Mouse (Mus musculus): ENCODE results near the gene Akap12. TPM values are rescaled to one million over a fixed set of nuclear protein-coding genes. Genes with fewer than 3 reads are reported as not detected.

Gene Akap12
- 67.9 and 72.8 TPM in 2 replicates for polyA plus RNA-seq (2014; fragmentation: Nextera tagmentation; extraction: Ambion mirVana)

- peak within 1 kb of the TSS; percentile 96 for H3K4me2 ChIP-seq (ENCODE audit: low read depth, low read length)
- H3K9me3 ChIP-seq (ENCODE audit: control insufficient read depth, low read length) = no peaks in the 10 kb centered on the region
- WGBS = under 1% methylated on average over 41 of the region's 54 CpGs
- H3K4me3 ChIP-seq (ENCODE audit: low read depth, low read length) = peak within 1 kb of the TSS; percentile 69
- H3K4me1 ChIP-seq (ENCODE audit: control insufficient read depth, insufficient read depth, low read length) = peaks cover 3% of the 10 kb centered on the region; the same call in 1 of the 2 replicates
- no peaks in the 10 kb centered on the region for H3K27me3 ChIP-seq (replicated peaks; ENCODE audit: control insufficient read depth, insufficient read depth, low read length)
- no peaks in the 10 kb centered on the region for H3K36me3 ChIP-seq (ENCODE audit: control insufficient read depth, insufficient read depth, low read length)
- peak; percentile 69 for ATAC-seq (ENCODE audit: low read depth)
- peak; percentile 44 for DNase-seq (ENCODE audit: low spot score)
- peak within 1 kb of the TSS; percentile 74 for H3K9ac ChIP-seq (ENCODE audit: low read depth, low read length)
- H3K27ac ChIP-seq (replicated peaks; ENCODE audit: low read depth, low read length) = no peak within 1 kb of the TSS; the same call in 1 of the 2 replicates
Measured at GRCm38 (mm10) chr10:4266041-4266930, at the start of gene Akap12. TSS of gene Akap12 (plus strand) at chr10:4266380.

- Histone ChIP-seq H3K27ac (replicated peaks; ENCODE audit: low read depth, low read length) (no peak overlapping the region), H3K4me3 (ENCODE audit: low read depth, low read length) (no peak overlapping the region), H3K36me3 (ENCODE audit: control insufficient read depth, insufficient read depth, low read length) (no peaks in the 10 kb centered on the region), H3K4me2 (ENCODE audit: low read depth, low read length) (no peak overlapping the region), H3K9me3 (ENCODE audit: control insufficient read depth, low read length) (no peaks in the 10 kb centered on the region), H3K4me1 (ENCODE audit: control insufficient read depth, insufficient read depth, low read length) (no peaks in the 10 kb centered on the region), H3K9ac (ENCODE audit: low read depth, low read length) (no peak overlapping the region), H3K27me3 (replicated peaks; ENCODE audit: control insufficient read depth, insufficient read depth, low read length) (no peaks in the 10 kb centered on the region)
- no peak for DNase-seq (ENCODE audit: low spot score)
- 88% methylated on average over 17 of the region's 17 CpGs for WGBS
- ATAC-seq (ENCODE audit: low read depth) = no peak
Measured at GRCm38 (mm10) chr10:4230563-4231359, 35.4 kb upstream of the Akap12 start.

GRCm38 (mm10) chr10:4233102-4233501 is 33.1 kb upstream of the Akap12 start:
- Histone ChIP-seq H3K4me1 (ENCODE audit: control insufficient read depth, insufficient read depth, low read length) (no peaks in the 10 kb centered on the region), H3K9ac (ENCODE audit: low read depth, low read length) (no peak overlapping the region), H3K9me3 (ENCODE audit: control insufficient read depth, low read length) (no peaks in the 10 kb centered on the region), H3K36me3 (ENCODE audit: control insufficient read depth, insufficient read depth, low read length) (no peaks in the 10 kb centered on the region), H3K4me3 (ENCODE audit: low read depth, low read length) (no peak overlapping the region), H3K4me2 (ENCODE audit: low read depth, low read length) (no peak overlapping the region), H3K27me3 (replicated peaks; ENCODE audit: control insufficient read depth, insufficient read depth, low read length) (no peaks in the 10 kb centered on the region), H3K27ac (replicated peaks; ENCODE audit: low read depth, low read length) (no peak overlapping the region)
- WGBS = 29% methylated on average over 9 of the region's 9 CpGs
- ATAC-seq (ENCODE audit: low read depth) = peak; percentile 37; the same call in 1 of the 2 replicates
- DNase-seq (ENCODE audit: low spot score) = peak; percentile 81

GRCm38 (mm10) chr10:4239794-4240574 is 26.2 kb upstream of the Akap12 start:
- Histone ChIP-seq H3K4me2 (ENCODE audit: low read depth, low read length) (no peak overlapping the region), H3K9me3 (ENCODE audit: control insufficient read depth, low read length) (no peaks in the 10 kb centered on the region), H3K27ac (replicated peaks; ENCODE audit: low read depth, low read length) (no peak overlapping the region), H3K4me3 (ENCODE audit: low read depth, low read length) (no peak overlapping the region), H3K4me1 (ENCODE audit: control insufficient read depth, insufficient read depth, low read length) (no peaks in the 10 kb centered on the region), H3K36me3 (ENCODE audit: control insufficient read depth, insufficient read depth, low read length) (no peaks in the 10 kb centered on the region), H3K9ac (ENCODE audit: low read depth, low read length) (no peak overlapping the region), H3K27me3 (replicated peaks; ENCODE audit: control insufficient read depth, insufficient read depth, low read length) (no peaks in the 10 kb centered on the region)
- no peak for DNase-seq (ENCODE audit: low spot score)
- WGBS = 64% methylated on average over 5 of the region's 5 CpGs
- ATAC-seq (ENCODE audit: low read depth) = no peak

- no peak overlapping the region for H3K4me3 ChIP-seq (ENCODE audit: low read depth, low read length)
- no peaks in the 10 kb centered on the region for H3K27me3 ChIP-seq (replicated peaks; ENCODE audit: control insufficient read depth, insufficient read depth, low read length)
- H3K4me1 ChIP-seq (ENCODE audit: control insufficient read depth, insufficient read depth, low read length) = no peaks in the 10 kb centered on the region
- H3K9me3 ChIP-seq (ENCODE audit: control insufficient read depth, low read length) = no peaks in the 10 kb centered on the region
- H3K9ac ChIP-seq (ENCODE audit: low read depth, low read length) = no peak overlapping the region
- H3K27ac ChIP-seq (replicated peaks; ENCODE audit: low read depth, low read length) = no peak overlapping the region
- 88% methylated on average over 16 of the region's 16 CpGs for WGBS
- no peak for DNase-seq (ENCODE audit: low spot score)
- ATAC-seq (ENCODE audit: low read depth) = no peak
- no peak overlapping the region for H3K4me2 ChIP-seq (ENCODE audit: low read depth, low read length)
- H3K36me3 ChIP-seq (ENCODE audit: control insufficient read depth, insufficient read depth, low read length) = no peaks in the 10 kb centered on the region
Measured at GRCm38 (mm10) chr10:4243591-4244300, 22.4 kb upstream of the Akap12 start.

GRCm38 (mm10) chr10:4245812-4246211 is 20.4 kb upstream of the Akap12 start:
- H3K36me3 ChIP-seq (ENCODE audit: control insufficient read depth, insufficient read depth, low read length) = no peaks in the 10 kb centered on the region
- no peaks in the 10 kb centered on the region for H3K9me3 ChIP-seq (ENCODE audit: control insufficient read depth, low read length)
- DNase-seq (ENCODE audit: low spot score) = no peak
- H3K4me1 ChIP-seq (ENCODE audit: control insufficient read depth, insufficient read depth, low read length) = no peaks in the 10 kb centered on the region
- H3K27me3 ChIP-seq (replicated peaks; ENCODE audit: control insufficient read depth, insufficient read depth, low read length) = no peaks in the 10 kb centered on the region
- ATAC-seq (ENCODE audit: low read depth) = no peak
- no peak overlapping the region for H3K4me2 ChIP-seq (ENCODE audit: low read depth, low read length)
- H3K27ac ChIP-seq (replicated peaks; ENCODE audit: low read depth, low read length) = no peak overlapping the region
- 68% methylated on average over 2 of the region's 2 CpGs for WGBS
- no peak overlapping the region for H3K4me3 ChIP-seq (ENCODE audit: low read depth, low read length)
- H3K9ac ChIP-seq (ENCODE audit: low read depth, low read length) = no peak overlapping the region

- no peaks in the 10 kb centered on the region for H3K4me1 ChIP-seq (ENCODE audit: control insufficient read depth, insufficient read depth, low read length)
- WGBS = 80% methylated on average over 7 of the region's 7 CpGs
- ATAC-seq (ENCODE audit: low read depth) = no peak
Measured at GRCm38 (mm10) chr10:4246407-4246806, 19.8 kb upstream of the Akap12 start.

More at GRCm38 (mm10) chr10:4246407-4246806, 19.8 kb upstream of the Akap12 start:
- Histone ChIP-seq H3K9ac (ENCODE audit: low read depth, low read length) (no peak overlapping the region), H3K4me2 (ENCODE audit: low read depth, low read length) (no peak overlapping the region), H3K36me3 (ENCODE audit: control insufficient read depth, insufficient read depth, low read length) (no peaks in the 10 kb centered on the region), H3K27ac (replicated peaks; ENCODE audit: low read depth, low read length) (no peak overlapping the region), H3K27me3 (replicated peaks; ENCODE audit: control insufficient read depth, insufficient read depth, low read length) (no peaks in the 10 kb centered on the region), H3K4me3 (ENCODE audit: low read depth, low read length) (no peak overlapping the region), H3K9me3 (ENCODE audit: control insufficient read depth, low read length) (no peaks in the 10 kb centered on the region)
- no peak for DNase-seq (ENCODE audit: low spot score)

Measured in embryonic facial prominence, embryonic 14.5 days (tissue).